Mouse (Mus musculus): Measurements from ENCODE around the gene Shank1. TPM values are rescaled to one million over a fixed set of nuclear protein-coding genes. Genes with fewer than 3 reads are reported as not detected.

The Shank1 gene
- total and polyA plus RNA-seq, 2 experiments from 2014 or later = 39.2 to 48.1 TPM

DNA sequence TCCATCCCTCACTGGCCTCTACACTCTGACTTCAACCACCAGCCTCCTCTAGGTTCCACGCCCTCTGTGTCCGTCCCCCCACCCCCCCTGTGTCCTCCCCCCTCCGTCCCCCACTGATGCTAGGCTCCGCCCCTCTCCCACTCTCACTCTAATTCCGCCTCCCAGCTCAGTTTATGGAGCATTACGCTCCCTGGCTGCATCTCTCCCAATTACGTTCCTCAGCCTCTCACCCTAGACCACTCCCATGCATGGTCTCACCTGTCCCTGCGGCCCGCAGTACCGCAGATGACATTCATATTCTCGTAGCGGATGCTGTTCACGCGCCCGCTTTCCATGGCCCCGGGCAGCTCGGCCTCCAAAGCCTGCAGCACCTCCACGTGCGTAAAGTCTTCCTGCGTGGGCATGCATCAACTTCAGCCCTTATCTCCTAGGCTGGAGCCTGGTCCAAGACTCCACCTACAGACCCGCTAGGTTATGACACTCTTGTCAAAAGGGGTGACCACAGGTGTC, 50.8 kb downstream of the Shank1 start:
- peak overlapping the region; percentile 95 for H3K27ac ChIP-seq (ENCODE audit: low read depth, low read length)
- H3K9ac ChIP-seq (replicated peaks; ENCODE audit: low read length, poor library complexity, severe bottlenecking) = 0 out of 2 replicates have a peak overlapping the region, but pooled peaks have one; percentile 77
- ATAC-seq (ENCODE audit: low FRiP score) = peak; percentile 42
- H3K9me3 ChIP-seq (ENCODE audit: low read length) = no peaks in the 10 kb centered on the region
- 5% methylated on average over 21 of the region's 21 CpGs for WGBS
- DNase-seq (ENCODE audit: low spot score) = peak; percentile 67
- no peaks in the 10 kb centered on the region for H3K4me1 ChIP-seq (ENCODE audit: insufficient read depth, low read length)
- peak; percentile 60 for TF ChIP-seq CTCF (IDR thresholded peaks at IDR 0.05)
- peak overlapping the region; percentile 85 for H3K4me2 ChIP-seq (ENCODE audit: low read depth, low read length, poor library complexity, severe bottlenecking)
- H3K27me3 ChIP-seq (ENCODE audit: insufficient read depth, low read length) = no peaks in the 10 kb centered on the region; the same call in 1 of the 2 replicates
- H3K36me3 ChIP-seq (ENCODE audit: insufficient read depth, low read length) = peaks cover 4% of the 10 kb centered on the region; the same call in 1 of the 2 replicates
- H3K4me3 ChIP-seq (ENCODE audit: low read depth, low read length) = peak overlapping the region; percentile 43

DNA sequence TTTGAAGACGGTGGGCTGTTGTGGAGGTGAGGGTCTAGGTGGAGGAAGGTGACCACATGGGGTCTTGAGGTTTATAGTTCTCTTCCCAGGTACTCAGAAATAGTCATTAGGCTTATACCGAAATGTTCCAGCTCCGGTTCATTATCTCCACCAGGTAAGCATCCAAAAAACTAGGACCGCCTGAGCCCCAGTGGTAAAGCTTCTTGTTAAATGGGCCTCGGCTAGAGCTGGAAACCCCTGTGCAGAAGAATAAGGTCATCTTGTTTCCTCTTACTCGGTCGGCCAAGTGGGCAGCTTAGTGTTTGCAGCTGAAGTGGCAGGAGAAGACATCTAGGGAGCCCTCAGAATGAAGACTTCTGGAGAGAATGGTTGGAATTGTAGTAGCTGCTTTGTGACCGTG, 62.6 kb downstream of the Shank1 start:
- Histone ChIP-seq H3K9me3 (ENCODE audit: low read length) (no peaks in the 10 kb centered on the region), H3K27me3 (ENCODE audit: insufficient read depth, low read length) (no peaks in the 10 kb centered on the region), H3K27ac (ENCODE audit: low read depth, low read length) (no peak overlapping the region), H3K9ac (replicated peaks; ENCODE audit: low read length, poor library complexity, severe bottlenecking) (no peak overlapping the region), H3K4me2 (ENCODE audit: low read depth, low read length, poor library complexity, severe bottlenecking) (no peak overlapping the region), H3K4me3 (ENCODE audit: low read depth, low read length) (no peak overlapping the region), H3K4me1 (ENCODE audit: insufficient read depth, low read length) (peaks cover 3% of the 10 kb centered on the region; the same call in 1 of the 2 replicates), H3K36me3 (ENCODE audit: insufficient read depth, low read length) (no peaks in the 10 kb centered on the region)
- WGBS = 94% methylated on average over 8 of the region's 8 CpGs
- TF ChIP-seq CTCF (IDR thresholded peaks at IDR 0.05) = no peak
- no peak for ATAC-seq (ENCODE audit: low FRiP score)
- DNase-seq (ENCODE audit: low spot score) = no peak

DNA sequence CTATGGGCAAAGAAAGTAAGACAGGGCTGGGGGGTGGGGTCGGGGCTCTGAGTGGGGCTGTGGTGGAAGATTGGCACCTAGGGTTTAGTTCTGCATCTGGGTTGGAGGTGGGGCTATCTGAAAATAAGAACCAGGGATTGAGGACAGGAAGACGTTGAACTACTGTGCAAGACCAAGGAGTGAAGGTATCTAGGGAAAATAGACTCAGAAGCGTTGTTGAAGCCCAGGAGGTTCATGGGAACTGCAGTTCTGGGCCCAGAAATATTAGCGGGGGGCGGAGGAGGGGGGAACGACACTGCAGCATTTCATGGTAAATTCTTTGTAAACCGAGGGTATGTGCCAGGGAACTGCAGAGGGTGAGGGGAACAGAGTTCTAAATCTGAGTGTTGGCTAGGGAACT, 63.4 kb downstream of the Shank1 start:
- H3K4me3 ChIP-seq (ENCODE audit: low read depth, low read length) = peak overlapping the region; percentile 56
- peak overlapping the region; percentile 83; the same call in 1 of the 2 replicates for H3K27ac ChIP-seq (ENCODE audit: low read depth, low read length)
- H3K4me1 ChIP-seq (ENCODE audit: insufficient read depth, low read length) = peaks cover 3% of the 10 kb centered on the region; the same call in 1 of the 2 replicates
- DNase-seq (ENCODE audit: low spot score) (no peak), ATAC-seq (ENCODE audit: low FRiP score) (peak; percentile 38)
- no peaks in the 10 kb centered on the region for H3K36me3 ChIP-seq (ENCODE audit: insufficient read depth, low read length)
- H3K27me3 ChIP-seq (ENCODE audit: insufficient read depth, low read length) = no peaks in the 10 kb centered on the region
- peak overlapping the region; percentile 80 for H3K4me2 ChIP-seq (ENCODE audit: low read depth, low read length, poor library complexity, severe bottlenecking)
- H3K9me3 ChIP-seq (ENCODE audit: low read length) = no peaks in the 10 kb centered on the region
- peak overlapping the region; percentile 39; the same call in 1 of the 2 replicates for H3K9ac ChIP-seq (replicated peaks; ENCODE audit: low read length, poor library complexity, severe bottlenecking)
- TF ChIP-seq CTCF (IDR thresholded peaks at IDR 0.05) = no peak
- WGBS = 10% methylated on average over 7 of the region's 7 CpGs

DNA sequence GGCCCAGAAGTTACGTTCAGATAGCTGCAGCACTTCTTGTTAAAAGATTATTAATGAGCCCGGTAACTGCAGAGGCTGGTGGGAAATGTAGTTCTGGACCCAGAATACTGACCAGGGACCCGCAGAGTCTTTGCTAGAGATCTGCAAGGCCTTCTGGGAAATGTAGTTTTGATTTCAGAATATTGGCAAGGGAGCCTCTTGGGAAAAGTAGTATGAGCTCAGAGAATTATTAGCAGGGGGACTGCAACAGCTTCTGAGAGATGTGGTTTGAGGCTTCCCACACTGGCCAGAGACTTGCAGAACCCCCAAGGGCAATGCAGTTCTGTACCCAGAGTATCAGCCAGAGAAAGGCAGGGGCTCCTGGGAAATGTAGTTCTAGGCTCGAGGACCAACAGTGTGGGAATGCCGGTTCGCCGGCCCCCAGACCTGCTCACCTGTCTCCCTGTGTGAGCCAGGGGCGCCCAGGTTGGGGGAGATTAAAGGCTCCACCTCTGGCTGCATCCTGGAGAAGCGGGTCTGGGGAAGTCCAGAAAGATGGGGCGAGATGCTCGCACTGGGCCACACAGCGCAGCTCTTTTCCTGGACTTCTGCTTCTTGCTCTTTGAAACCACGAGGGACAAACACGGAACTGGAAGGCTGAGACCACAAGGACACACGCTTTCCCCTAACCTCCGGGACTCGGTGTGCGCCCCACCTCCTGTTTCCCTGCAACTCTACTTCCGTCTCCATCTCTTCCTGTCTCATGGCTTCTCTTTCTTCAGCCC, 64.0 kb downstream of the Shank1 start:
- H3K9ac ChIP-seq (replicated peaks; ENCODE audit: low read length, poor library complexity, severe bottlenecking) = peak overlapping the region; percentile 63
- H3K9me3 ChIP-seq (ENCODE audit: low read length) = no peaks in the 10 kb centered on the region
- WGBS = under 1% methylated on average over 19 of the region's 19 CpGs
- H3K4me2 ChIP-seq (ENCODE audit: low read depth, low read length, poor library complexity, severe bottlenecking) = peak overlapping the region; percentile 80
- no peaks in the 10 kb centered on the region for H3K27me3 ChIP-seq (ENCODE audit: insufficient read depth, low read length)
- H3K36me3 ChIP-seq (ENCODE audit: insufficient read depth, low read length) = no peaks in the 10 kb centered on the region
- ATAC-seq (ENCODE audit: low FRiP score) (peak; percentile 84), DNase-seq (ENCODE audit: low spot score) (peak; percentile 96)
- no peak for TF ChIP-seq CTCF (IDR thresholded peaks at IDR 0.05)
- H3K27ac ChIP-seq (ENCODE audit: low read depth, low read length) = peak overlapping the region; percentile 83
- H3K4me1 ChIP-seq (ENCODE audit: insufficient read depth, low read length) = peaks cover 3% of the 10 kb centered on the region; the same call in 1 of the 2 replicates
- H3K4me3 ChIP-seq (ENCODE audit: low read depth, low read length) = peak overlapping the region; percentile 56

DNA sequence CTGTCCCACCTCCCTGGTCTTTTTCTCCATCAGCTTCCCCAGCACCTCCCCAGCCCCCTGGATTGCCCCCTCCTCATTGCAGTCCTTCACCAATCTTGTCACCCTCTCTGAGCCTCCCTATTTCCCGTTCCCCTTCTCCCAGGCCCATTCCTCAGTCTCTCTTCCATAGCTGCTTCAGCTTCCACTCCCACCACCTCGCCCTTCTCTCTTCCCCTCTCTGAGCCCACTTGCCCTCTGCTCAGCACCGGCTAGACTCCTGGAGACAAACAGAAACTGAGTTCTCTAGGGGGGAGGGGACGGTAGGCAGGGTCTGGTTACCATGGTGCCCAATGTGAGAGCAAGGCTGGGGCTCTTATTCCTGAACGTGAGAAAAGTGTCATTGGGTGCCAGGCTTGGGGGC, 64.7 kb downstream of the Shank1 start:
- H3K4me3 ChIP-seq (ENCODE audit: low read depth, low read length) = peak overlapping the region; percentile 56
- H3K27me3 ChIP-seq (ENCODE audit: insufficient read depth, low read length) = no peaks in the 10 kb centered on the region
- TF ChIP-seq CTCF (IDR thresholded peaks at IDR 0.05) = no peak
- ATAC-seq (ENCODE audit: low FRiP score) (peak; percentile 29; the same call in 1 of the 2 replicates), DNase-seq (ENCODE audit: low spot score) (peak; percentile 44)
- peaks cover 3% of the 10 kb centered on the region; the same call in 1 of the 2 replicates for H3K4me1 ChIP-seq (ENCODE audit: insufficient read depth, low read length)
- H3K36me3 ChIP-seq (ENCODE audit: insufficient read depth, low read length) = no peaks in the 10 kb centered on the region
- peak overlapping the region; percentile 80 for H3K4me2 ChIP-seq (ENCODE audit: low read depth, low read length, poor library complexity, severe bottlenecking)
- WGBS = 0% methylated on average over 5 of the region's 5 CpGs
- H3K9ac ChIP-seq (replicated peaks; ENCODE audit: low read length, poor library complexity, severe bottlenecking) = peak overlapping the region; percentile 63
- H3K27ac ChIP-seq (ENCODE audit: low read depth, low read length) = peak overlapping the region; percentile 83
- H3K9me3 ChIP-seq (ENCODE audit: low read length) = no peaks in the 10 kb centered on the region

DNA sequence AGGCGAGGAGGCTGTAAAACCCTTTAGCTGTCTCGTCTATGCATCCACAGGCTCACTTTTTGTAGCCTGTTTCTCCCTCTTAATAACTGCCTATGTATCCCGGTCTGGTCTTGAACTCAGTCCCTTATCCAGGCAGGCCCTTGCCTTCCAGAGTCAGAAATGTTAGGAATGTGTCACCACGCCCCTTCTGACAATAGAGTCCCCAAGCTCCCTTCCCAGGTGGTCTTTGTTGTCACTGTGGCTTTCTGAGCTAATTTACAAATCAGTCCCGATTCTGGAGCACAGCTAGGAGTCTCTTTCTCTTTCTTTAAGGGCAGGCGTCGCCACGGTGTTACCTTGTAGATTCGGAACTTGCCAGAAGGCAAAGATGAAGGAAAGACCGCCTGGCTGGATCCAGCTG, 65.2 kb downstream of the Shank1 start:
- no peaks in the 10 kb centered on the region for H3K27me3 ChIP-seq (ENCODE audit: insufficient read depth, low read length)
- no peak for TF ChIP-seq CTCF (IDR thresholded peaks at IDR 0.05)
- ATAC-seq (ENCODE audit: low FRiP score) (no peak), DNase-seq (ENCODE audit: low spot score) (no peak)
- H3K9me3 ChIP-seq (ENCODE audit: low read length) = no peaks in the 10 kb centered on the region
- peak overlapping the region; percentile 83 for H3K27ac ChIP-seq (ENCODE audit: low read depth, low read length)
- 3% methylated on average over 10 of the region's 10 CpGs for WGBS
- H3K4me1 ChIP-seq (ENCODE audit: insufficient read depth, low read length) = peaks cover 3% of the 10 kb centered on the region; the same call in 1 of the 2 replicates
- H3K4me3 ChIP-seq (ENCODE audit: low read depth, low read length) = peak overlapping the region; percentile 56
- H3K9ac ChIP-seq (replicated peaks; ENCODE audit: low read length, poor library complexity, severe bottlenecking) = peak overlapping the region; percentile 63
- H3K36me3 ChIP-seq (ENCODE audit: insufficient read depth, low read length) = no peaks in the 10 kb centered on the region
- peak overlapping the region; percentile 80 for H3K4me2 ChIP-seq (ENCODE audit: low read depth, low read length, poor library complexity, severe bottlenecking)
